Mouse (Mus musculus) liver, embryonic 14.5 days (tissue): ENCODE measurements at regions not wholly inside any gene's neighbourhood (a gene's known extent, or its start where the extent isn't known, plus 50 kb on each side); places are given as distances from the start of the nearest gene placed in this dataset.

Experiments used
- ATAC-seq: fragments of 200-750 bp; cut with Nextera tagmentation; 2 replicates; pipeline ENCODE4 v1.8.0; 2017; ENCODE audit warnings: moderate number of reproducible peaks, mild to moderate bottlenecking, moderate library complexity; ENCODE audit not compliant: insufficient read depth
- DNase-seq, 3 experiments: peaks; one replicate each; pipeline ENCODE4 v3.0.0-alpha.2; 2012 to 2013; ENCODE audit warnings: low read depth in 3 of 3, low spot score in 3 of 3
- H3K27ac ChIP-seq: fragments of 300-500 bp; sonication (generic); 2 replicates; pipeline ENCODE4 v1.5.1; 2014; ENCODE audit warnings: moderate library complexity, mild to moderate bottlenecking, control low read depth, inconsistent platforms
- H3K27me3 ChIP-seq: fragments of 300-500 bp; sonication (generic); 2 replicates; pipeline ENCODE4 v1.6.1; 2014; ENCODE audit warnings: mild to moderate bottlenecking, low read length, moderate library complexity; ENCODE audit not compliant: control insufficient read depth, insufficient read depth
- H3K36me3 ChIP-seq: fragments of 300-500 bp; sonication (generic); replicated peaks from 2 replicates; pipeline ENCODE4 v1.6.1; 2014; ENCODE audit warnings: low read depth; ENCODE audit not compliant: control insufficient read depth, insufficient read depth
- H3K4me1 ChIP-seq, 2 experiments: fragments of 200-500 bp in 1 of 2; fragments of 300-500 bp in 1 of 2; sonication (generic) in 1 of 2; replicated peaks; 2 replicates each; pipeline ENCODE4 v1.6.1; 2012 to 2014; ENCODE audit warnings: antibody characterized with exemption in 1 of 2, inconsistent platforms in 1 of 2, low read length in 1 of 2; ENCODE audit not compliant: control insufficient read depth in 2 of 2, insufficient read depth in 2 of 2
- H3K4me2 ChIP-seq: fragments of 300-500 bp; sonication (generic); 2 replicates; pipeline ENCODE4 v1.6.1; 2014; ENCODE audit warnings: low read depth, mild to moderate bottlenecking, control low read depth, moderate library complexity
- H3K4me3 ChIP-seq, 2 experiments: fragments of 200-500 bp in 1 of 2; fragments of 300-500 bp in 1 of 2; sonication (generic) in 1 of 2; 2 replicates each; pipeline ENCODE4 v1.5.1; 2012 to 2014; ENCODE audit warnings: low read depth in 2 of 2, low read length in 2 of 2, mild to moderate bottlenecking in 2 of 2, control low read depth in 1 of 2, inconsistent platforms in 1 of 2, moderate library complexity in 1 of 2; ENCODE audit not compliant: insufficient read depth in 1 of 2
- H3K9ac ChIP-seq: fragments of 300-500 bp; sonication (generic); replicated peaks from 2 replicates; pipeline ENCODE4 v1.6.1; 2014; ENCODE audit warnings: mild to moderate bottlenecking, control low read depth, moderate library complexity
- H3K9me3 ChIP-seq: fragments of 300-500 bp; sonication (generic); 2 replicates; pipeline ENCODE4 v1.6.1; 2016; ENCODE audit warnings: low read length, mixed read lengths; ENCODE audit not compliant: control insufficient read depth
- CTCF ChIP-seq: IDR thresholded peaks from 2 replicates; pipeline ENCODE4 v1.5.1; 2016; ENCODE audit warnings: antibody characterized with exemption, low read depth, control low read depth
- EP300 ChIP-seq: IDR thresholded peaks from 2 replicates; pipeline ENCODE4 v1.6.1; 2016; ENCODE audit warnings: antibody characterized with exemption, low read depth
- WGBS: fragments of 180-500 bp; shearing (Covaris S2); extraction: QIAGEN DNeasy Blood & Tissue Kit; methylation state at CpG from one replicate; pipeline ENCODE4 v1.1.7; 2014; ENCODE audit not compliant: insufficient replicate concordance; 5-methylcytosine and 5-hydroxymethylcytosine counted together

DNA sequence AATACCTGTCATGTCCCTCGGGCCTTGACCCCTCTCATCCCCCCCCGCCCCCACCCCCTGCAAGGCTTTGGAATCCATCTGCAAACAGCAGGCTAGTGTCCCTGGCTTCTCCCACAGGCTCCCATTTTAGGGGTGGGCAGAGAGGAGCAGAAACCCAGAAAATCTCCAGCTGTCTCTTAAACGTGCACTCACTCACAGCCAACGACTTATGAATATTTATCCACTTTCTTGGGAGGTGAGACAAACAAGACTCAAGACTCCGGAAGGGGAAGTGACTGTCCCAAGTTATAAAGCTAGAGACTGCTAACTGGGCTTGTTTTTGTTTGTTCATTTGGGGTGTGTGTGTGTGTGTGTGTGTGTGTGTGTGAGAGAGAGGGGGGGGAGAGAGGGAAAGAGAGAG, 87.9 kb upstream of the Ptpn1 start:
- H3K4me3 ChIP-seq: no peak overlapping the region
- no peak for ATAC-seq
- no peaks in the 10 kb centered on the region for H3K9me3 ChIP-seq
- DNase-seq: no peak
- H3K9ac ChIP-seq: no peak overlapping the region
- WGBS: 34% methylated on average over 5 of the region's 5 CpGs
- H3K27me3 ChIP-seq: no peaks in the 10 kb centered on the region
- no peak for TF ChIP-seq CTCF
- TF ChIP-seq EP300: no peak
- H3K27ac ChIP-seq: no peak overlapping the region
- peaks cover 5 to 27% of the 10 kb centered on the region in 2 experiments for H3K4me1 ChIP-seq
- H3K36me3 ChIP-seq: no peaks in the 10 kb centered on the region
- no peak overlapping the region for H3K4me2 ChIP-seq

GRCm38 (mm10) chr2:167842993-167843392, 88.9 kb upstream of the Ptpn1 start:
- no peak overlapping the region for H3K9ac ChIP-seq
- ATAC-seq (no peak), DNase-seq (no peak)
- 34% methylated on average over 2 of the region's 2 CpGs for WGBS
- no peak overlapping the region for H3K4me2 ChIP-seq
- no peak overlapping the region for H3K27ac ChIP-seq
- H3K4me1 ChIP-seq: peaks cover 5 to 27% of the 10 kb centered on the region in 2 experiments
- no peaks in the 10 kb centered on the region for H3K27me3 ChIP-seq
- H3K9me3 ChIP-seq: no peaks in the 10 kb centered on the region
- no peaks in the 10 kb centered on the region for H3K36me3 ChIP-seq
- H3K4me3 ChIP-seq: no peak overlapping the region
- TF ChIP-seq CTCF: no peak
- TF ChIP-seq EP300: no peak

DNA sequence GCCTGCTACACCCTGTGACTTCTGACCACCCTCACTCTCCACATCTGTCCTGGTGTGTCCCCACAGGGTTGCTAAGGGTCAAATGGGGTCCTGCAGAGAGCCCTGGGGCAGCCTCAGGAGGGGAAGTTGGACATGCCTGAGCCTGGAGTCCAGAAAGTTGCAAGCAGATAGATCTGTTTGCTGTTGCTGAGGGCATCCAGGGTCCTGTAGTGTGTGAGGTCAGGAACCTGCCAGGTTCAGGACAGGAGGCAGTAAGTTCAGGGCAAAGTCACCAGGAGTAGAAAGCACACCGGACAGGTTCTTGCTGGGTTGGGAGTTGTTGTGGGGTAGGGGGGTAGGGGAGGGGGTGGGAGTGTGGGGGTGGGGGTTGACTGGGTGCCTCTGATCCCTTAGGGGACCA, 89.4 kb upstream of the Ptpn1 start:
- Histone ChIP-seq H3K4me2 (no peak overlapping the region), H3K4me1 (peaks cover 5 to 27% of the 10 kb centered on the region in 2 experiments), H3K9ac (no peak overlapping the region), H3K27ac (no peak overlapping the region), H3K9me3 (no peaks in the 10 kb centered on the region), H3K36me3 (no peaks in the 10 kb centered on the region), H3K27me3 (no peaks in the 10 kb centered on the region), H3K4me3 (no peak overlapping the region)
- 53% methylated on average over 1 of the region's 1 CpGs for WGBS
- DNase-seq: no peak
- TF ChIP-seq CTCF: no peak
- no peak for TF ChIP-seq EP300
- no peak for ATAC-seq

GRCm38 (mm10) chr2:167841339-167842240, 90.3 kb upstream of the Ptpn1 start:
- Histone ChIP-seq H3K9me3 (no peaks in the 10 kb centered on the region), H3K27ac (no peak overlapping the region), H3K4me1 (peaks cover 5 to 25% of the 10 kb centered on the region in 2 experiments), H3K36me3 (no peaks in the 10 kb centered on the region), H3K27me3 (no peaks in the 10 kb centered on the region), H3K4me2 (peak overlapping the region; percentile 40), H3K9ac (no peak overlapping the region), H3K4me3 (no peak overlapping the region)
- no peak for TF ChIP-seq CTCF
- no peak for TF ChIP-seq EP300
- DNase-seq: no peak
- ATAC-seq: peak; percentile 62; the same call in 1 of the 2 replicates
- 14% methylated on average over 22 of the region's 22 CpGs for WGBS

GRCm38 (mm10) chr2:167840344-167840743, 91.5 kb upstream of the Ptpn1 start:
- no peak for ATAC-seq
- Histone ChIP-seq H3K27ac (no peak overlapping the region), H3K9me3 (no peaks in the 10 kb centered on the region), H3K36me3 (no peaks in the 10 kb centered on the region), H3K4me2 (peak overlapping the region; percentile 8; the same call in 1 of the 2 replicates), H3K4me3 (no peak overlapping the region), H3K4me1 (peaks cover 5 to 25% of the 10 kb centered on the region in 2 experiments), H3K27me3 (no peaks in the 10 kb centered on the region), H3K9ac (no peak overlapping the region)
- no peak for TF ChIP-seq EP300
- TF ChIP-seq CTCF: no peak
- 12% methylated on average over 9 of the region's 9 CpGs for WGBS
- DNase-seq: no peak
